Mouse (Mus musculus) heart, embryonic 16.5 days (tissue): ENCODE data around the gene Olfr582. TPM values are rescaled to one million over a fixed set of nuclear protein-coding genes. Genes with fewer than 3 reads are reported as not detected.

Source experiments
- ATAC-seq: fragments of 200-750 bp; cut with Nextera tagmentation; replicated peaks from 2 replicates; pipeline ENCODE4 v1.8.0; 2017; ENCODE audit warnings: moderate number of reproducible peaks; ENCODE audit not compliant: insufficient read depth, low FRiP score; ENCODE audit errors: extremely low read depth
- H3K27ac ChIP-seq: fragments of 300-500 bp; sonication (generic); 2 replicates; pipeline ENCODE4 v1.5.1; 2014; ENCODE audit warnings: mild to moderate bottlenecking, low read length, control low read depth, moderate library complexity
- H3K27me3 ChIP-seq: fragments of 300-500 bp; sonication (generic); 2 replicates; pipeline ENCODE4 v1.6.1; 2014; ENCODE audit warnings: low read length, mixed read lengths; ENCODE audit not compliant: control insufficient read depth, insufficient read depth
- H3K36me3 ChIP-seq: fragments of 300-500 bp; sonication (generic); 2 replicates; pipeline ENCODE4 v1.6.1; 2014; ENCODE audit not compliant: control insufficient read depth, insufficient read depth
- H3K4me1 ChIP-seq: fragments of 300-500 bp; sonication (generic); 2 replicates; pipeline ENCODE4 v1.6.1; 2014; ENCODE audit warnings: low read length, mixed read lengths; ENCODE audit not compliant: control insufficient read depth, insufficient read depth
- H3K4me2 ChIP-seq: fragments of 300-500 bp; sonication (generic); 2 replicates; pipeline ENCODE4 v1.6.1; 2014; ENCODE audit warnings: low read depth, mild to moderate bottlenecking, control low read depth, low read length
- H3K4me3 ChIP-seq: fragments of 300-500 bp; sonication (generic); 2 replicates; pipeline ENCODE4 v1.5.1; 2014; ENCODE audit warnings: mild to moderate bottlenecking, control low read depth, low read length
- H3K9ac ChIP-seq: fragments of 300-500 bp; sonication (generic); 2 replicates; pipeline ENCODE4 v1.6.1; 2014; ENCODE audit warnings: low read length, control low read depth
- H3K9me3 ChIP-seq: fragments of 300-500 bp; sonication (generic); replicated peaks from 2 replicates; pipeline ENCODE4 v1.6.1; 2016; ENCODE audit warnings: low read length; ENCODE audit not compliant: control insufficient read depth
- WGBS: fragments of 180-500 bp; shearing (Covaris S2); extraction: QIAGEN DNeasy Blood & Tissue Kit; methylation state at CpG from one replicate; pipeline ENCODE4 v1.1.7; 2014; 5-methylcytosine and 5-hydroxymethylcytosine counted together
- polyA plus RNA-seq: library from polyadenylated mRNA; unstranded; fragments of >200 nt; fragmentation: Nextera tagmentation; extraction: Ambion mirVana; gene quantifications from 2 replicates; pipeline ENCODE4 v1.2.1, GENCODE M21; 2015

Olfr582 gene
- not detected in 2 replicates for polyA plus RNA-seq

DNA sequence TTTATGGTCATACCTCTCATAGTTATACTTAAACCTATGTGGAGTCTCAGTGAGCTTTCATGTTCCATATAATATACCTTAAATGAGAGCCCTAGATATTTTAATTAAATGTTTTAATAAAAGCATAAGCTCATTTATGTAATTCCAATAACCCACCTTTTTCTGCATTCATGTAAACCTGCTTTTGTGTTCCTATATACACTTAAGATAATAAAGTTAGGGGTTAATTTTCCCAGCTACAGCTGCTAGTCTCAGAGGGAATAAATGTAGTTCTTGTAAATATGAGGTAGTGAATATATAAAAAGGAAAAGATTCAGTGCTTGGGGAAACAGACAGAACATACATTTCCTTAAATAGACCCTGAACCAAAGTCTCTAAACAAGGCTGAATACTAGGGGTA is at the start of gene Olfr582:
Gene Olfr582, plus strand, starts transcription at position 301 of the 400 bp plus-strand sequence.
- no peak within 1 kb of the TSS for H3K27ac ChIP-seq
- no peak within 1 kb of the TSS for H3K4me2 ChIP-seq
- H3K4me1 ChIP-seq, result no peaks in the 10 kb centered on the region
- no peak within 1 kb of the TSS for H3K9ac ChIP-seq
- H3K27me3 ChIP-seq, result no peaks in the 10 kb centered on the region
- H3K36me3 ChIP-seq, result no peaks in the 10 kb centered on the region
- no peak for ATAC-seq
- no peak within 1 kb of the TSS for H3K4me3 ChIP-seq
- H3K9me3 ChIP-seq, result no peaks in the 10 kb centered on the region

DNA sequence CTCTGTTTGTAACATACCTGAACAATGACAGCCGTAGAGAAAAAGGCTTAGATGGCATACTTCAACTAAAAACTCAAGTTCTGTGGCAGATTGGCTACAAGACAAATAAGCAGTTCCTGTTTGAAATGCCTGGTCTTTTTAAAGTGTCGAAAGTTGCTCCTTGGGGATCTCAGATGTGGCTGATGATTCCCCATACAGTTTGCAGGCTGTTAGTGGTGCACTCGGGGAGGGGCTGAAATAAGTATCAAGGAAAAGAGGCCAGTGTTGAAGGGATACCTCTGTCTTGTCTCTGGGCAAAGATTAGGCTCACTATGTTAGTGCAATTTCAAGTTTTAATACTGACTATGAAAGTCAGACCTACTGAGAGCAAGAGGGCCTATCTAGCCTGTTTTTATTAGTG is 48.6 kb upstream of the Olfr582 start, which contains the start of gene Olfr578:
Gene Olfr578, minus strand, starts transcription at position 101 of the 400 bp plus-strand sequence.
- no peak within 1 kb of the TSS for H3K4me2 ChIP-seq
- H3K4me1 ChIP-seq, result no peaks in the 10 kb centered on the region
- H3K36me3 ChIP-seq, result no peaks in the 10 kb centered on the region
- ATAC-seq, result no peak
- no peaks in the 10 kb centered on the region for H3K9me3 ChIP-seq
- no peaks in the 10 kb centered on the region for H3K27me3 ChIP-seq
- no peak within 1 kb of the TSS for H3K9ac ChIP-seq
- WGBS, result 53% methylated on average over 3 of the region's 3 CpGs
- H3K4me3 ChIP-seq, result no peak within 1 kb of the TSS
- no peak within 1 kb of the TSS for H3K27ac ChIP-seq

- Histone ChIP-seq H3K27ac (no peak within 1 kb of the TSS), H3K9me3 (no peaks in the 10 kb centered on the region), H3K4me1 (no peaks in the 10 kb centered on the region), H3K36me3 (no peaks in the 10 kb centered on the region), H3K9ac (no peak within 1 kb of the TSS), H3K4me2 (no peak within 1 kb of the TSS), H3K27me3 (no peaks in the 10 kb centered on the region), H3K4me3 (no peak within 1 kb of the TSS)
- ATAC-seq, result no peak
- 73% methylated on average over 1 of the region's 1 CpGs for WGBS
Observed at GRCm38 (mm10) chr7:103051000-103051399, 13.2 kb downstream of the Olfr582 start, which contains the start of gene Olfr583. TSS of gene Olfr583 (plus strand) at chr7:103051300.

GRCm38 (mm10) chr7:103081585-103081984 is 43.8 kb downstream of the Olfr582 start, which contains the start of gene Olfr584:
TSS of gene Olfr584 (plus strand) at chr7:103081885.
- Histone ChIP-seq H3K9me3 (peaks cover 2% of the 10 kb centered on the region; the same call in 1 of the 2 replicates), H3K4me3 (no peak within 1 kb of the TSS), H3K4me2 (no peak within 1 kb of the TSS), H3K36me3 (no peaks in the 10 kb centered on the region), H3K27ac (no peak within 1 kb of the TSS), H3K27me3 (no peaks in the 10 kb centered on the region), H3K4me1 (no peaks in the 10 kb centered on the region), H3K9ac (no peak within 1 kb of the TSS)
- no peak for ATAC-seq
- 68% methylated on average over 1 of the region's 1 CpGs for WGBS

Other genes with a start within 250 kb of the Olfr582 start
- not detected in 2 replicates for gene Olfr564, start 234.5 kb upstream of the Olfr582 start, polyA plus RNA-seq
- gene Olfr566, start 179.3 kb upstream of the Olfr582 start, polyA plus RNA-seq, result not detected in 2 replicates
- gene Olfr568, start 160.9 kb upstream of the Olfr582 start, polyA plus RNA-seq, result not detected in 2 replicates
- not detected in 2 replicates for gene Olfr569, start 147.1 kb upstream of the Olfr582 start, polyA plus RNA-seq
- gene Olfr570, start 143.4 kb upstream of the Olfr582 start, polyA plus RNA-seq, result not detected in 2 replicates
- gene Olfr571, start 120.5 kb upstream of the Olfr582 start, polyA plus RNA-seq, result not detected in 2 replicates
- not detected in 2 replicates for gene Olfr572, start 113.6 kb upstream of the Olfr582 start, polyA plus RNA-seq
- gene Olfr573-ps1, start 95.4 kb upstream of the Olfr582 start, polyA plus RNA-seq, result not detected in 2 replicates
- not detected in 2 replicates for gene Olfr574, start 89.6 kb upstream of the Olfr582 start, polyA plus RNA-seq
- not detected in 2 replicates for gene Olfr575, start 79.2 kb upstream of the Olfr582 start, polyA plus RNA-seq
- gene Olfr576, start 75.4 kb upstream of the Olfr582 start, polyA plus RNA-seq, result not detected in 2 replicates
- not detected in 2 replicates for gene Olfr577, start 62.1 kb upstream of the Olfr582 start, polyA plus RNA-seq
- not detected in 2 replicates for gene Olfr578, start 48.7 kb upstream of the Olfr582 start, polyA plus RNA-seq
- gene Olfr583, start 13.3 kb downstream of the Olfr582 start, polyA plus RNA-seq, result not detected in 2 replicates
- not detected in 2 replicates for gene Olfr584, start 43.9 kb downstream of the Olfr582 start, polyA plus RNA-seq
- not detected in 2 replicates for gene Olfr585, start 59.7 kb downstream of the Olfr582 start, polyA plus RNA-seq
- not detected in 2 replicates for gene Olfr586, start 87.6 kb downstream of the Olfr582 start, polyA plus RNA-seq
- gene Olfr588-ps1, start 102.9 kb downstream of the Olfr582 start, polyA plus RNA-seq, result not detected in 2 replicates
- gene Olfr589, start 118.3 kb downstream of the Olfr582 start, polyA plus RNA-seq, result not detected in 2 replicates
- not detected in 2 replicates for gene Olfr591, start 140.3 kb downstream of the Olfr582 start, polyA plus RNA-seq
- gene Olfr592, start 146.8 kb downstream of the Olfr582 start, polyA plus RNA-seq, result not detected in 2 replicates
- gene Olfr593, start 173.8 kb downstream of the Olfr582 start, polyA plus RNA-seq, result not detected in 2 replicates
- gene Olfr594, start 179.0 kb downstream of the Olfr582 start, polyA plus RNA-seq, result not detected in 2 replicates
- gene Usp17ld, start 214.5 kb downstream of the Olfr582 start, polyA plus RNA-seq, result not detected in 2 replicates